Mouse (Mus musculus) small intestine, adult 2 months (tissue): ENCODE data around the gene Taar7d. TPM values are rescaled to one million over a fixed set of nuclear protein-coding genes. Genes with fewer than 3 reads are reported as not detected.

Experiments
- H3K27ac ChIP-seq: fragments of 200-500 bp; 2 replicates; pipeline ENCODE4 v1.5.1; 2012; ENCODE audit warnings: low read depth, low read length, control low read depth, inconsistent platforms; ENCODE audit not compliant: insufficient read depth
- H3K27me3 ChIP-seq: fragments of 200-500 bp; 2 replicates; pipeline ENCODE4 v1.6.1; 2012; ENCODE audit warnings: mild to moderate bottlenecking, moderate library complexity, low read length, inconsistent platforms; ENCODE audit not compliant: control insufficient read depth, insufficient read depth
- H3K36me3 ChIP-seq: fragments of 200-500 bp; 2 replicates; pipeline ENCODE4 v1.6.1; 2012; ENCODE audit warnings: mild to moderate bottlenecking, low read length, control low read depth, inconsistent platforms; ENCODE audit not compliant: control insufficient read depth, insufficient read depth
- H3K4me1 ChIP-seq: fragments of 200-500 bp; 2 replicates; pipeline ENCODE4 v1.6.1; 2012; ENCODE audit warnings: low read length, inconsistent platforms, mixed read lengths; ENCODE audit not compliant: control insufficient read depth, insufficient read depth, insufficient read length
- H3K4me3 ChIP-seq: fragments of 200-500 bp; 2 replicates; pipeline ENCODE4 v1.5.1; 2012; ENCODE audit warnings: low read depth, mild to moderate bottlenecking, control low read depth, inconsistent platforms, low read length, moderate library complexity
- CTCF ChIP-seq: fragments of 200-500 bp; IDR thresholded peaks from 2 replicates; pipeline ENCODE4 v1.5.1; 2012; ENCODE audit warnings: low read depth, mild to moderate bottlenecking, control low read depth, inconsistent platforms, low read length, moderate library complexity, mixed read lengths; ENCODE audit not compliant: insufficient replicate concordance, insufficient read length; ENCODE audit errors: extremely low read depth
- POLR2A ChIP-seq: fragments of 200-500 bp; IDR thresholded peaks from 2 replicates; pipeline ENCODE4 v1.6.1; 2012; ENCODE audit warnings: low read depth, mild to moderate bottlenecking, control low read depth, inconsistent platforms, low read length, moderate library complexity
- WGBS: fragments of 180-500 bp; shearing (Covaris S2); methylation state at CpG from one replicate; pipeline ENCODE4 v1.1.7; 2018; 5-methylcytosine and 5-hydroxymethylcytosine counted together
- polyA plus RNA-seq: library from polyadenylated mRNA; depleted of rRNA; stranded (reverse); fragments of >200 nt; gene quantifications from 2 replicates; pipeline ENCODE4 v1.2.3, GENCODE M21; 2012

Taar7d gene
- polyA plus RNA-seq, 1 experiment: not detected

DNA sequence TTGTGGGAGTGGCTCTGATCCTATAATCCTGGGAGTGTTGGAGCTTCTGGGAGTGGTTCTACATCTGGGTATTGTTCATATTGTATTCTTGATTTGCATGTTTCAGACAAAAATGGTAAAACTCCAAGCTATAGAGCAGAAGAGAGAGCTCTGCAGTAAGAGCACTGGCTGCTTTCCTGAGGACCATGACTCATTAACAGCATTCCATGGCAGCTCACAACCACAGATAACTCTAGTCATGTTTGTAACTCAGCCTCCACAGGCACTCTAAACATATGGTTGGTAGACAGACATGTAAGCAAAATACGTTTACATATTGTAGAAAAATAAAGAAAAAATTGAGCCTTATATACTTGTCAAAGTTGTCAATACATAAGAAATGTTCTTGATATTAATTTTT is 20.6 kb upstream of the Taar7d start:
- Histone ChIP-seq H3K4me3 (no peak overlapping the region), H3K36me3 (no peaks in the 10 kb centered on the region), H3K4me1 (no peaks in the 10 kb centered on the region), H3K27ac (no peak overlapping the region), H3K27me3 (no peaks in the 10 kb centered on the region)
- TF ChIP-seq CTCF (no peak), POLR2A (no peak)
- 63% methylated on average over 1 of the region's 1 CpGs for WGBS

DNA sequence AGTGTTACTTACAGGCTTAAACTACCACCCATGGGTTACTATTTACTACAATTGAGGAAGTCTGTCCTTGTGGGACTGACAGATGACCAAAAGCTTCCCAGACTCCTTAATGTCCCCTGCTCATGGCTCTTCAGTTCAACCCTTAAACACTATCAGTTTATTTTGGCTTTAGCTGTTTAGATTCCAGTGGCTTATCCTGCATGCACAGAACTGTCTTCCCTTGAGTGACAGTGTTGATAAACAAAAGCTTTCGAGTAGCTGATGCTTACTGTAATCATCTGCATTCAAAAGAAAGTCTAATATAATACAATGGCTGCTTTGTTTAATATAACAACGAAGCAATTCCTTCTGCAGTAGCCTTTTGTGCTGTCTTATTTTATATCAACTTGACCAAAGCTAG is 20.0 kb upstream of the Taar7d start:
- no peak overlapping the region for H3K27ac ChIP-seq
- WGBS: 43% methylated on average over 2 of the region's 2 CpGs
- TF ChIP-seq POLR2A (no peak), CTCF (no peak)
- no peaks in the 10 kb centered on the region for H3K4me1 ChIP-seq
- H3K4me3 ChIP-seq: no peak overlapping the region
- H3K36me3 ChIP-seq: no peaks in the 10 kb centered on the region
- no peaks in the 10 kb centered on the region for H3K27me3 ChIP-seq

DNA sequence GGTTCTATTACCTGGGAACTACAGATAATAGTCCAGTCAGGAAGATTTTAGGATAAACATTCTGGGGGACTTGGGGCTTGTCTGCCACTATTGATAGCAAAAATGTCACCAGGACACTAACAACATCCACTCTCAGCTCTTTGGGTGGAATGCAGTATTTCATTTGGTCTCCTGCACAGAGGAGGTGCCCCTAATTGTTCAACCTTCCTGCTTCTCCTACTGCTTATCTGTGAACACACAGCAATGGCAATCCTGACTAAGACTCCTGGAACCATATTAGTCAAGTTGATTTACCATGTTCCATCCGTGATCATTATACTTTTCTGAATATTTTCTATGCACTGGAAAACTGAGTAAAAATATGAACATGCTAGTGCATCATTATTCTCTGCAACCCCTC is 18.9 kb upstream of the Taar7d start:
- Histone ChIP-seq H3K27ac (no peak overlapping the region), H3K36me3 (no peaks in the 10 kb centered on the region), H3K27me3 (no peaks in the 10 kb centered on the region), H3K4me3 (no peak overlapping the region), H3K4me1 (no peaks in the 10 kb centered on the region)
- no peak for TF ChIP-seq POLR2A
- no peak for TF ChIP-seq CTCF
- 86% methylated on average over 1 of the region's 1 CpGs for whole genome bisulfite sequencing

DNA sequence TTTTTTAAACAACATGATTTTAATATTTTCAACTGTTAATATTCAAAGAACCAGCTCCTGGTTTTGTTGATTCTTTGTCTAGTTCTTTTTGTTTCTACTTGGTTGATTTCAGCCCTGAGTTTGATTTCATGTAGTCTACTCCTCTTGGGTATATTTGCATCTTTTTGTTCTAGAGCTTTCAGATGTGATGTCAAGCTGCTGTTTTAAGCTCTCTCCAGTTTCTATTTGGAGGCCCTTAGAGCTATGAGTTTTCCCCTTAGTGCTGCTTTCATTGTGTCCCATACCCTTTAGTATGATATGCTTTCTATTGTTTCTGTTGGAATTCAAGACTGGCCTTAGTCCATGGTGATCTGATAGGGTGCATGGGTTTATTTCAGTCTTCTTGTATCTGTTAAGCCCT is 4.3 kb downstream of the Taar7d start:
- TF ChIP-seq CTCF (no peak), POLR2A (no peak)
- Histone ChIP-seq H3K4me1 (no peaks in the 10 kb centered on the region), H3K4me3 (no peak overlapping the region), H3K27ac (no peak overlapping the region), H3K36me3 (no peaks in the 10 kb centered on the region), H3K27me3 (no peaks in the 10 kb centered on the region)

DNA sequence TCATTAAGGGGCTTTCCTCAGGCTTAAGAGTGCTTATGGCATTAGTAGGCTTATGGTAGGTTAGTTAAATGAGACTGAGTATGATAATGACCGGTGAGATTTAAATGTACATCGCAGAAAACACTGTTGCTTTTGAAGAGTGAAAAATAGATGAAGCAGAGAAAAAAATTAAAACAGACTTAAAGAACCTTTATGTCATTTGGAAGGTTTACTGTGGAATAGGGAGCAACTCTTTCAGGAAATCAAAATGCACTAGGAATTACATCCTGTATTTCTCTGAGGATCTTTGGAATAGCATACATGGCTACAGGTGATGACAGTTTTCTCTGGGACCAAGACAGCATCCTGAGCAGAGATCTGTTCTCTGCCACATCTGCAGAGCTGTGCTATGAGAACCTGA is 10.3 kb downstream of the Taar7d start, which contains the start of gene Taar7e:
Gene Taar7e (plus strand): TSS at position 301 of the 400 bp plus-strand sequence.
- Histone ChIP-seq H3K27ac (no peak within 1 kb of the TSS), H3K4me3 (no peak within 1 kb of the TSS), H3K4me1 (no peaks in the 10 kb centered on the region), H3K36me3 (no peaks in the 10 kb centered on the region), H3K27me3 (no peaks in the 10 kb centered on the region)
- 85% methylated on average over 2 of the region's 2 CpGs for WGBS
- no peak for TF ChIP-seq CTCF
- TF ChIP-seq POLR2A: no peak

DNA sequence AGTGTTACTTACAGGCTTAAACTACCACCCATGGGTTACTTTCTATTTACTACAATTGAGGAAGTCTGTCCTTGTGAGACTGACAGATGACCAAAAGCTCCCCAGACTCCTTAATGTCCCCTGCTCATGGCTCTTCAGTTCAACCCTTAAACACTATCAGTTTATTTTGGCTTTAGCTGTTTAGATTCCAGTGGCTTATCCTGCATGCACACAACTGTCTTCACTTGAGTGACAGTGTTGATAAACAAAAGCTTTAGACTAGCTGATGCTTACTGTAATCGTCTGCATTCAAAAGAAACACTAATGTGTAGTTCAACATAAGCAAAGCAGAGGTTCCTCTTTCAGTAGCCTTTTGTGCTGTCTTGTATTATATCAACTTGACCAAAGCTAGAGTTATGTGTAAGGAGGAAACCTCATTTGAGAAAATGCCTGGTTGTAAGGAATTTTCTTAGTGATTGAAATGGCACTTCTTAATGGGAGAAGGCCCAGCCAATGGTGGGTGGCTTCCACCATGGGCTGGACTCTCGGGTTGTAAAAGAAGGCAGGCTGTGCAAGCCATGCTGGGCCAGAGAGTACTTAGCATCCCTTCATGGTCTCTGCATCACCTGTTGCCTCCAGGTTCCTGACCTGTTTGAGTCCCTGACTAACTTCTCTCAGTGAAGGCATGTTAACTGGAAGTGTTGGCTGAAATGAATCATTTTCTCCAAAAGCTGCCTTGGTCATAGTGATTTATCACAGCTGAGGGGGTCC is 13.3 kb downstream of the Taar7d start:
- no peaks in the 10 kb centered on the region for H3K36me3 ChIP-seq
- H3K27ac ChIP-seq: no peak overlapping the region
- 79% methylated on average over 2 of the region's 2 CpGs for WGBS
- no peaks in the 10 kb centered on the region for H3K4me1 ChIP-seq
- TF ChIP-seq CTCF (no peak), POLR2A (no peak)
- no peak overlapping the region for H3K4me3 ChIP-seq
- H3K27me3 ChIP-seq: no peaks in the 10 kb centered on the region

DNA sequence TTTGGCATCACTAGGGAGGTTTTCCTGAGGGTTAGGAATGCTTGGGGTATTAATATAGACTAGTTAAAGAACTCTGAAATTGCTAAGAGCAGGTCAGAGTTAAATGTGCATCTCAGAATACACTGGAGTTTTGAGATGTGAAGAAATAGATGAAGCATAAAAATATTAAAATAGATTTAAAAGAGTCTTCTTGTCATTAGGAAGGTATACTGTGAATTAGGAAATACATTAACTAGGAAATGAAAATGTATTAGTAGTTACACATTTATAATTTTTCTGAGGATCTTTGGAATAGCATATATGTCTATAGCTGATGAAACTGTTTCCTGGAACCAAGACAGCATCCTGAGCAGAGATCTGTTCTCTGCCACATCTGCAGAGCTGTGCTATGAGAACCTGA is 22.2 kb downstream of the Taar7d start, which contains the start of gene Taar7f:
Gene Taar7f (plus strand): TSS at position 301 of the 400 bp plus-strand sequence.
- no peaks in the 10 kb centered on the region for H3K27me3 ChIP-seq
- H3K4me3 ChIP-seq: no peak within 1 kb of the TSS
- no peak within 1 kb of the TSS for H3K27ac ChIP-seq
- H3K36me3 ChIP-seq: no peaks in the 10 kb centered on the region
- no peak for TF ChIP-seq POLR2A
- TF ChIP-seq CTCF: no peak
- no peaks in the 10 kb centered on the region for H3K4me1 ChIP-seq
